Mouse (Mus musculus) spleen, postnatal 10 days (tissue): Measurements from ENCODE around the gene Tnnt1.
A peak's percentile ranks its signal among the peaks of the same experiment; 100 is the strongest.

Experiments used
- DNase-seq, 2 experiments: peaks; one replicate each; pipeline ENCODE4 v3.0.0; 2021 to 2022; ENCODE audit warnings: low spot score in 2 of 2

Gene Tnnt1

GRCm38 (mm10) chr7:4521231-4522003 lies 5.2 kb upstream of the Tnnt1 start:
- no peak for DNase-seq

DNA sequence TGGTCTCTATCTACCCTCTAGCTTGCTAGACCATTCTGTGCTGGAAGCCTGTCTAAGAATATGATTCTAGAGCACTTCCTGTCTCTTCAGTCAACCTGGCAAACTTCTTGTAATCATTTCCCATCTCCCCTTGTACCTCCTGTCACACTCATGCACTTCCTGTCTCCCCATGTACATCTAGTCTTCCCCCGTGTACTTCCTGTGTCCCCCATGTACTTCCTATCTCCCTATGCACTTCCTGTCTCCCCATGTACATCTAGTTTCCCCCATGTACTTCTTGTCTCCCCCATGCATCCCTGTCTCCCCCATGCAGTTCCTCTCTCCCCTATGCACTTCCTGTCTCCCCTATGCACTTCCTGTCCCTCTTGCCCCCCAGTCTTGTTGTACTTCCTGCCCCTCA lies 2.3 kb upstream of the Tnnt1 start:
- DNase-seq: no peak

DNA sequence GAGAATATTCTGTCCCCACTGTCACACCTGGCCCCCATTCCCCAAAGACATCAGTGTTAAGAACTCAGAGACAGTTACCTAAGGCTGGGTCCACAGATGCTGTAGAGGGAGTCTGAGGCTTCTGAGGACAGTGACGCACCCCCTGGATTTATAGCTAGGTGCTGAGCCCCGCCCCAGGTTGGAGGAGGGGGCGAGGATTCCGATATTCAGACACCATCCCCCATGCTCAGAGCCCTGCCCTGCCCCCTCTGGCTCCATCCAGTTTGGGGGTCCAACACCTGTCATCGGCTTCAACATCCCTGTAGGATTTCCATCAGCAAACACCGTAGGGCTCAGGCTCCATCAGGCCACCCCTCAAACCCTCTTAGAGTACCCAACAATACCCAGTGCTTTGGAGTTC lies 329 bp downstream of the Tnnt1 start:
- no peak for DNase-seq

DNA sequence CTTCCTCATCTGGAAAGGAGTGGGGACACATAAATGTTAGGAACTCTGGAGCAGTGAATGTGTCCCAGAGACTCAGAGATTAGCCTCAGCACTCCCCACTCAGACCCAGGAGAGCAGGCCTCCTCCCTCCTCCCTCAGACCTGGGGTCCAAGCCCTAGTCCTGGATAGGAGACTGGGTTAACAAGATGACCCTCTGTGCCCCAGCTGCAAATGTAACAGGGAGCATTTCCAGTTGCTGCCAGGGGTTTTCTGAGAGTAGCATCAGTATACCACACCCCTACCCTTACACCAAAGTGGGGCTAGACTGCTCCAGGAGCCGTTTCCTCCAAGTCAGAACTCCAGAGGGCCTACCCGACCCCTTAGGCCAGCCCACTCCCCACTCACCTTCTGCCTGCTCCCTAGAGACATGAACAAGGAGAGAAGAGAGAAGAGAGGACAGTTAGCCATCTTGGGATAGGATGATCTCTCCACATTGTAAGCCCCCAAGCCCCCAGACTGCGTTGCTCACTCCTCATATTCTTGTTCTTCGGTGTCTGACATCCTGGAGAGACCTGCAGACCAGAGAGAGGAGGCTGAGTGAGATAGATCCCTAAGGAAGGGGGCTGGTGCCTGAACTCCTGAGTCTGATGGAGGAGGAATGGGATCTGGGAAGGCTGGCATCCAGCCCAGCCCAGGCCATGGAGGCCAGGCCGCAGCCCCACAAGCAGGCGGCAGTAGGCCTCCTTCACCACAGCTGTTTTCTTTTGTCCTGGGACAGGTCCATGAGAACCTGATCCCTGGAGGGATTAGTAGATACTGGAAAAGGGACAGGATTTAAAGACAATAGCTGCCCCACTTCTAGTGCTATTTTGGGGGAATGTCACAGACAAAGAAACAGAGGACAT lies 2.1 kb downstream of the Tnnt1 start:
- no peak for DNase-seq

DNA sequence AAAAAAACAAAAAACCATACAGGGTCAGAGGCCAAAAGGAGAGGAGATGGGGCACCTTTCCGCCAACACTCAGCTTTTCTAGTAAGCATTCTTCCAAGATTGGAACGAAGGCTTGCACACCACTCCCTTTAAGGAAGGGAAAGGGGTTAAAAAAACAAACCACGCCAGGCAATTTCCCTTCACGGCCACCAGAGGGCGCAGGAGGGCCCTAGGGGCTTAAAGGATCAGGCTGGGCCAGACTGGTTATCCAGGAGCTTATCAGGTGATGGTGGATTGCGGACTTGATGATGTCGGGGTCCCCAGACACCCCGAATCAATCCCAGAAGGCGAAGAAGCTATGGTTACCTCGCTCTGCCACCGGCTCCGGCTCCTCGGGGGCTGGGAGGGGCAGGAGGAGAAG lies 2.9 kb downstream of the Tnnt1 start:
- peak in 1 of 2 experiments; percentile 73 for DNase-seq

GRCm38 (mm10) chr7:4511489-4512224 lies 4.5 kb downstream of the Tnnt1 start:
- no peak for DNase-seq

GRCm38 (mm10) chr7:4509863-4510608 lies 6.1 kb downstream of the Tnnt1 start:
- peak; percentile 66 to 81 for DNase-seq

DNA sequence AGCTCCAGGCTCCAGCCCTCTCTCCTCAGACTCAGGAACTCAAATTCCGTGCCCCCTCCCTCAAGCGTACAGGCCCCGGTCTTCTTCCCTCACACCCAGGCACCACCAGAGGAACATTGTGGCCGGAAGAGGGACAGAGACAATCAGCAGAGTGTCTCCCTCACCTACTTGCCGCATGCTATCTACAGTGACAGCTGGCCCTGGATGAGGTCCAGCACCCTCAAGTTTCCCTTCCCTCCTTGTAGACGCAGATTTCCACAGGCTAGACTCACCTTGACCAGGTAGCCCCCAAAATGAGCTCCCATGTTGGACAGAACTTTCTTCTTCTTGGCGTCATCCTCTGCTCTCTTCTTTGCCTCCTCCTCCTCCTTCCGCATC lies 7.5 kb downstream of the Tnnt1 start:
- no peak for DNase-seq

DNA sequence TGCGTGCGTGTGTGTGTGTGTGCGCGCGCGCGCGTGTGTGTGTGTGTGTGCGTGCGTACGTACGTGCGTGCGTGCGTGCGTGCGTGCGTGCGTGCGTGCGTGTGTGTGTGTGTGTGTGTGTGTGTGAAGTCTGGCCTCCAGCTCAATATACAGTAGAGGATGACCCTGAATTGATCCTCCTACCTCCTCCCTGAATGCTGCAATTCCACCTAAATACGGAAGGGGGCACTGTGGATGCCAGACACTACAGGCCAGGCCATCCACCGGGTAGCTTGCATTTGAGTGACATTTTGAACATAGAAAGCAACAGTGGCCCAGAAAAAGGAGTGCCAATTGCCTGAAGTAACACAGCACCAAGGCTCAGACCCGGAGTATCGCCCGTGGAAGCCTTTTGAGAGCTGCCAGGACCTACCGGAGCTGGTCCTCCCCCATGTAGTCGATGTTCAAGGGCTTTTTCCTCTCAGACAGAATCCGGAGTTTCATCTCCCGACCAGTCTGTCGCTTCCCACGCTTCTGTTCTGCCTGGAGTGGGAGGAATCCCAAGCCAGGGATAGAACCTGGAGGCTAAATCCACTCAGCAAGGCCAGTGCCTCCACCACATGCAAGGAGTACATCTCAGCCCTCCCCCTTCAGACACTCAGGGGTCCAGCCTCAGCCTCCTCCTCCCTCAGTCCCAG lies 8.0 kb downstream of the Tnnt1 start:
- DNase-seq: no peak

- DNase-seq: no peak
These were observed 9.0 kb downstream of the Tnnt1 start for GRCm38 (mm10) chr7:4507220-4507619.

GRCm38 (mm10) chr7:4504646-4505435 lies 11.3 kb downstream of the Tnnt1 start:
- DNase-seq: no peak

- DNase-seq: no peak
These were observed 12.3 kb downstream of the Tnnt1 start for GRCm38 (mm10) chr7:4503858-4504257.

- DNase-seq: no peak
These were observed 13.1 kb downstream of the Tnnt1 start for GRCm38 (mm10) chr7:4503100-4503499.

DNA sequence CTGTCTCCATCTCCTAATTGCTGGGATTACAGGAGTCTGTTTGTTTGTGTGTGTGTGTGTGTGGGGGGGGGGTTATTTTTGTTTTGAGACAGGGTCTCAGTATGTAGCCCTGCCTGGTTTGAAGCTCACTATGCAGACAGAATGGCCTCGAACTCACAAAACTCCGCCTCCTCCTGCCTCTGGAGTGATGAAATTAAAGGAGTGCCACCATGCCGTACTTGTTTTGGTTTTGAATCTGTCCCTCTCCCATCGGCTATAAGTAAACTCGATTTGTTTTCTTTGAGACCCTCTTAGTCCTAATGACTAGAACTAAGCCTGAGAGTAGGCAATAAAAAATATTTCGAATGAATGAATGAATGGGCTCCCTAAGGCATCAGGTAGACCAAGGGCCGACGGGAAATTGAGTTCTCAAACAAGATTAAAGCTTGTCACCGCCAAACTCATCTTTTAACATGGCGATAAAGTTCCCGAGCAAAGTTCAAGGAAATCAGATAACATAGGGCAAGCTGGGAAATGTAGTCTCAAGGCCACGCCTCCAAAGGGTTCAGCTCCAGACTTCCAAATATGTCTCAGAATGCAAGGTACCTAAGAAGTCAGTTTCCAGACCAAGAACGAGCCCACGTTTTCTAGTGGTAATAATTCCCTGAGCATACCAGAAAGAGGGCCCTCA lies 13.6 kb downstream of the Tnnt1 start:
- no peak for DNase-seq

GRCm38 (mm10) chr7:4501558-4502397 lies 14.4 kb downstream of the Tnnt1 start, which contains the start of gene Ppp1r12c:
Ppp1r12c (minus strand) TSS chr7:4501680.
- DNase-seq: peak; percentile 95 to 96

DNA sequence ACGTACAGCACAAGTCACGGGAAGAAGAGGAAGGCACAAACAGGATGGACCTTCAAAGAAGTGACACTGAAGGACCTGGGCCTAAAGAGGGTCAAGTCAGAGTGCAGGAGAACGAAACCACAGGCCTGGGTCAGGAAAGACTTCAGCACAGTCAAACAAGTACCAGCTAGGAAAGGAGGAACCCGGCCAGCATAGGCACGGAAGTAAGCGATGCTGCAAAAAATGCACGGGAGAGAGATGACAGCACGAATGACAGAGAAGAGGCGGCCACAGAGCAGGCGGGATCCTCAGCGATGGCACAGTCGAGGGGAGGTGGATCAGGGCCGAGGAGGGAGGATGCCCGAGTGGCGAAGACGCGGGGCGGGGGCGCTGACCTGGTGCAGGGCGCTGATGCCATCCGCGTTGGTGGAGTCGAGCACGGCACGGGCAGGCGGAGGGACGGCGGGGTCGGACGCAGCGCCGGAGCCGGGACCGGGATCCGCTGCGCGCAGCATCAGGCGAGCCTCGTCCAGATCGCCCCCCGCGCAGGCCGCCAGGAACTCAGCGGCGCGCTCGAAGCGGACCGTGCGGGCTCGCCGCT lies 15.2 kb downstream of the Tnnt1 start:
- DNase-seq: peak; percentile 70 to 73

DNA sequence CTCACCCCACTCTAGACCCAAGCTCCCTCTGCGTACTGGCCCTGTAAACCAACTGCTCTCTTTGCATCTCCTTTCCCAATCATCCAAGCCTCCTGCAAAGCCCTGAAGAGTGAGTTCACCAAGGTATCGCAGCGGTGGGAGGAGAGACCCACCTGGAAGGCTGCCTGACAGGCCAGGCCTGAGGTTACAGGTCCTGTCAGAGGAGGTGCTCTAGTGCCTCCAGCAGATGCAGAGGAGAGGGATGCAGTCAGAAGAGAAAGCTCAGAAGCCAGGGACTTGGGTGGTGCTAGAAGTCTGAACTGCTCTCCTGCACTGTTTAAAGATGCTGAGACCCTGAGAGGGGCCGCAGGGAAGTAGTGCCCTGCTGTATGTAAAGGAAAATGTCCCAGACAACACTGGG lies 17.1 kb downstream of the Tnnt1 start:
- DNase-seq: no peak

DNA sequence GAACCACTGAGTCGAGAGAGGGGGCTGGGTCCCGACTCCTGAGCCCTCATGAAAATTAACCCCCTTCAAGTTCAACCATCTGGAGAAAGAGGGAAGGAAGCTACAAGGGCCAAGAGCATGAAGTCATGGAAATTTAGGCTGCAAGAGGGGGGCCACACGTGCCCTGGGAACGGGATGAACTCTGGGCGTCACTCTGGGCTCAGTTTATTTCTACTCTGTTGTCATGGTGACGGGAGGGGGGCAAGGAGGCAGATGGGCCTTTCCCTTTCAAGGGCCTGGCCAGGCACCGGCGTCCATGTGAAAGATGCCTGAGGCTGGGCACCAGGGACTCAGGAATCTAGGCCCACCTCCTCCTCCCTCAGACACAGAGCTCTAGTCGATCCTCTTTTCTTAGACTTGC lies 17.9 kb downstream of the Tnnt1 start:
- no peak for DNase-seq
